ENCODE assay signal across 8 mouse cellular contexts in the genomic region with DNA sequence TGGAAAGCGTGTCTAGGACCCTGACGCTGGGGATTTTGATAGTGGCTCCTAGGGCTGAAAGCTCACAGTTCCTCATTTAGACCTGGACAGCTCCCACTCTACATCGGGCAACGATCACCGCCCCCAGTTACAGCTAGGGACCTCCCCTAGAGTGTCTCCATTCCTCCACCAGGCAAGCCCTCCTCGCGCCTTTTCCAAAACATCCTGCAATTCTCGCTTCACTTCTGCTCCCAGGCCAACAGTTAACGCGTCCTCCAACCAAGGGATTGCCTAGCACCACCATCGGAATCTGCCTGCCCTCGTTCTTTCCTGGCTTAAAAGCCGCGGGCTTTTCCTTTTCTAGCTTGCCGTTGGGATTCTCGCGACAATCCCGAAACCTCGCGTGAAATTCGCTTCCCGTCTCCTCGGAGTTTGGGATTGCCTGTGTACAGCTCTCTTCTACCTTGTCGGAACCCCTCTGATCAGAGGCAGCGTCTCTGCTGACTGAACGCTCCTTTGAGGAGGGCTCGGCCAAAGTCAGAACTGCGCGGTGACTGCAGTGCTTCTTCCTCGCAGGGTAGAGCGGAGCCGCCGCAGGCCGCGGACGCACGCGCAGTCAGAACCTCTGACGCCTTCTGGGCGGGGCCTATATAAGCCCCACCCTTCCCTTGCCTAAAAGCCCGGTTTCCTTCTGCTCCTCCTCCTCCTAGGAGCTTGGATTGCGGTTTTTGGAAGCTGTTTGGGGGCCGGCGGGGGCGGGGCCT. TPM values are rescaled to one million over a fixed set of nuclear protein-coding genes. Genes with fewer than 3 reads are reported as not detected.
DNase-seq lines count a peak whose midpoint lies in the region; ATAC-seq and TF ChIP-seq lines count a peak whose summit lies in the region.

Gene Kazald1 (plus strand): TSS at position 662 of the 743 bp plus-strand sequence.

- H3K27ac ChIP-seq in heart, embryonic 11.5 days (ENCODE audit: low read depth, low read length): peak within 1 kb of the TSS; percentile 94
- H3K27ac ChIP-seq in kidney, embryonic 16.5 days (ENCODE audit: low read length): peak within 1 kb of the TSS; percentile 98
- peak within 1 kb of the TSS; percentile 88 for H3K27ac ChIP-seq in liver, adult 2 months (replicated peaks; ENCODE audit: insufficient read depth, low read depth, low read length)

- peak; percentile 93 for DNase-seq in CD4-positive helper T cell, adult 2 months (ENCODE audit: low read depth, low spot score)
- peak; percentile 97 for DNase-seq in brain, embryonic 14.5 days (ENCODE audit: low read depth)
- peak; percentile 84 for DNase-seq in liver, adult 2 months (ENCODE audit: extremely low read depth, low read depth, low spot score)
- peak; percentile 86 to 88 for DNase-seq in spleen, postnatal 36 days (ENCODE audit: low spot score in 2 of 2)

- H3K9me3 ChIP-seq in heart, embryonic 11.5 days (replicated peaks; ENCODE audit: control insufficient read depth, low read length): no peaks in the 10 kb centered on the region
- H3K9me3 ChIP-seq in kidney, embryonic 16.5 days (ENCODE audit: low read length): no peaks in the 10 kb centered on the region

- H3K4me3 ChIP-seq in heart, embryonic 11.5 days (ENCODE audit: low read depth, low read length): peak within 1 kb of the TSS; percentile 69
- peak within 1 kb of the TSS; percentile 81 for H3K4me3 ChIP-seq in kidney, embryonic 16.5 days (ENCODE audit: low read length)
- H3K4me3 ChIP-seq in liver, adult 2 months (ENCODE audit: insufficient read depth, low read depth, low read length): peak within 1 kb of the TSS; percentile 80

- peak; percentile 44; the same call in 1 of the 2 replicates for TF ChIP-seq POLR2A in brain, embryonic 14.5 days (IDR thresholded peaks at IDR 0.05; ENCODE audit: borderline replicate concordance, extremely low read depth, insufficient read depth, insufficient read length, poor library complexity, severe bottlenecking)
- peak; percentile 76 for TF ChIP-seq POLR2A in liver, adult 2 months (IDR thresholded peaks at IDR 0.05; ENCODE audit: extremely low read depth, insufficient read depth, low read length)

- ATAC-seq in erythroblast, adult 5-6 weeks (replicated peaks; ENCODE audit: low FRiP score, poor library complexity, severe bottlenecking): peak; percentile 81
- ATAC-seq in heart, embryonic 11.5 days (replicated peaks; ENCODE audit: insufficient number of reproducible peaks, low FRiP score, low TSS enrichment): peak; percentile 69; the same call in 1 of the 2 replicates
- ATAC-seq in kidney, embryonic 16.5 days (ENCODE audit: low FRiP score, low TSS enrichment): peak; percentile 80
- ATAC-seq in monocyte, adult 5-6 weeks (replicated peaks; ENCODE audit: insufficient number of reproducible peaks, low FRiP score, low TSS enrichment, poor library complexity, severe bottlenecking): peak; percentile 56

- H3K36me3 ChIP-seq in heart, embryonic 11.5 days (ENCODE audit: control insufficient read depth, insufficient read depth, low read length): no peaks in the 10 kb centered on the region
- no peaks in the 10 kb centered on the region for H3K36me3 ChIP-seq in kidney, embryonic 16.5 days (ENCODE audit: insufficient read depth, low read length)
- no peaks in the 10 kb centered on the region for H3K36me3 ChIP-seq in liver, adult 2 months (ENCODE audit: control insufficient read depth, insufficient read depth, low read length)

- H3K79me2 ChIP-seq in liver, adult 2 months (ENCODE audit: control insufficient read depth, insufficient read depth, low read length): no peaks in the 10 kb centered on the region

- WGBS in heart, embryonic 11.5 days (ENCODE audit: insufficient replicate concordance): under 1% methylated on average over 45 of the region's 45 CpGs
- WGBS in kidney, embryonic 16.5 days: under 1% methylated on average over 45 of the region's 45 CpGs
- under 1% methylated on average over 45 of the region's 45 CpGs for WGBS in liver, adult 2 months

- H3K27me3 ChIP-seq in heart, embryonic 11.5 days (ENCODE audit: control insufficient read depth, insufficient read depth, low read length): peaks cover 45% of the 10 kb centered on the region
- H3K27me3 ChIP-seq in kidney, embryonic 16.5 days (ENCODE audit: insufficient read depth, low read length): peaks cover 54% of the 10 kb centered on the region
- peaks cover 1% of the 10 kb centered on the region; the same call in 1 of the 2 replicates for H3K27me3 ChIP-seq in liver, adult 2 months (ENCODE audit: control insufficient read depth, insufficient read depth, low read length)

- peaks cover 31% of the 10 kb centered on the region for H3K4me1 ChIP-seq in heart, embryonic 11.5 days (ENCODE audit: control insufficient read depth, insufficient read depth, low read length)
- H3K4me1 ChIP-seq in kidney, embryonic 16.5 days (ENCODE audit: insufficient read depth, low read length): peaks cover 35% of the 10 kb centered on the region
- peaks cover 8% of the 10 kb centered on the region for H3K4me1 ChIP-seq in liver, adult 2 months (ENCODE audit: control insufficient read depth, insufficient read depth, low read length)

- no peak for TF ChIP-seq CTCF in brain, embryonic 14.5 days (IDR thresholded peaks at IDR 0.05; ENCODE audit: borderline replicate concordance, extremely low read depth, insufficient read depth, insufficient read length)
- TF ChIP-seq CTCF in liver, adult 2 months (IDR thresholded peaks at IDR 0.05; ENCODE audit: low read depth, low read length): no peak

- peak within 1 kb of the TSS; percentile 84 for H3K4me2 ChIP-seq in heart, embryonic 11.5 days
- H3K4me2 ChIP-seq in kidney, embryonic 16.5 days (replicated peaks; ENCODE audit: low read depth, low read length): peak within 1 kb of the TSS; percentile 99

- peak within 1 kb of the TSS; percentile 90 for H3K9ac ChIP-seq in heart, embryonic 11.5 days (ENCODE audit: low read depth, low read length)
- H3K9ac ChIP-seq in kidney, embryonic 16.5 days (replicated peaks; ENCODE audit: low read length): peak within 1 kb of the TSS; percentile 93
- peak within 1 kb of the TSS; percentile 90 for H3K9ac ChIP-seq in liver, adult 2 months (ENCODE audit: low read depth, low read length)

RNA-seq across cellular contexts. Expression of gene Kazald1, which starts in this region (rescaled TPM):
- polyA plus RNA-seq in brain, embryonic 14.5 days (2012; rRNA removed): 1.5 and 3.0 TPM in 2 replicates
- total RNA-seq in erythroblast, adult 5-6 weeks (2015; ENCODE audit: low replicate concordance): not detected in 2 replicates
- total RNA-seq in erythroblast, adult 5-6 weeks (2017; ENCODE audit: low replicate concordance): not detected in 2 replicates
- polyA plus RNA-seq in heart, embryonic 11.5 days (2014; fragmentation: Nextera tagmentation; extraction: Ambion mirVana): 2.7 and 2.9 TPM in 2 replicates
- 14.6 and 18.4 TPM in 2 replicates for polyA plus RNA-seq in kidney, embryonic 16.5 days (2015; fragmentation: Nextera tagmentation; extraction: Ambion mirVana)
- 0.67 and 1.2 TPM in 2 replicates for total RNA-seq in liver, adult 2 months (2014; rRNA removed)
- polyA plus RNA-seq in liver, adult 2 months (2012; rRNA removed): 1.1 and 1.2 TPM in 2 replicates
- total RNA-seq in monocyte, adult 5-6 weeks (2017): 1.2 TPM in 1 of 3 replicates, not detected in the others

Comparison
In these comparisons a context has a peak if more than half of its experiments do, and no peak if none do; other contexts are left out.
1. Peak in every context shown above with its lines: DNase-seq, ATAC-seq, H3K4me3 ChIP-seq and H3K27ac ChIP-seq.
2. Peak in ATAC-seq in erythroblast, adult 5-6 weeks; RNA of the gene not detected or under 1 TPM.